Mouse (Mus musculus): ENCODE measurements around the gene Krt86. TPM values are rescaled to one million over a fixed set of nuclear protein-coding genes. Genes with fewer than 3 reads are reported as not detected.

The Krt86 gene
- polyA plus RNA-seq (2014; fragmentation: Nextera tagmentation; extraction: Ambion mirVana) = not detected in 2 replicates

DNA sequence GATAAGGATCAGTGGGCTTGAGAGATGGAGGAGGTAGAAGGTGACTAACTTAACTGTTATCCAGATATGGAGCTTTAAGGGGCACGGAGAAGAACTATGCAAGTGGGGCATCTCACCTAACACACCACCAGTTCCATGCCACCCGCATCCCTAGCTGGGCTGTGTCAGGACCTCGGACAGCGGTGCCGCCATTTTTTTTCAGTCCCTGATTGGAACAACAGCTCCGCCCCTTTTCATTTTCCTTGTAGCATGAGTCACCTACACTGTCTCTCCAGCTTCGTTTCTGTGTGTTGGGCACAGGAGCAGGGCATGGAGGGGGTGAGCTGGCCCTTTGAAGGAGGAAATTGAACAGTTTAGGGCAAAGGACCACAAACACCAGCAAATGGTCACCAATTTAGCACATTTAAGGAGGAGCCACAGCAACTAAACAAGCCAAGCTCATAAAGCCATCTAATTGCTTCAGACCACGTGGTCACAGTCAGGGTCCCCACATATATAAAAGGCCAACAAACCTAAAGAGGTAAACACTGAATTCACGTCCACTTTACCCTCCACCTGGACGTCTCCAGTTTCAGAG is at the start of gene Krt86:
Gene Krt86, plus strand, starts transcription at position 527 of the 577 bp plus-strand sequence.
- Histone ChIP-seq H3K27me3 (replicated peaks; ENCODE audit: control insufficient read depth, insufficient read depth, low read length) (0 out of 2 replicates have a peak, but pooled peaks cover 4% of the 10 kb centered on the region), H3K4me2 (no peak within 1 kb of the TSS), H3K9ac (ENCODE audit: low read depth, low read length) (no peak within 1 kb of the TSS), H3K4me1 (replicated peaks; ENCODE audit: control insufficient read depth, insufficient read depth, low read length) (no peaks in the 10 kb centered on the region), H3K27ac (ENCODE audit: low read depth, low read length) (no peak within 1 kb of the TSS), H3K9me3 (ENCODE audit: control insufficient read depth, low read length) (no peaks in the 10 kb centered on the region), H3K4me3 (ENCODE audit: low read depth, low read length) (no peak within 1 kb of the TSS), H3K36me3 (ENCODE audit: control insufficient read depth, insufficient read depth, low read length) (no peaks in the 10 kb centered on the region)
- no peak for ATAC-seq (replicated peaks; ENCODE audit: low FRiP score)
- DNase-seq (ENCODE audit: low spot score) = peak; percentile 48
- 23% methylated on average over 10 of the region's 10 CpGs for WGBS

DNA sequence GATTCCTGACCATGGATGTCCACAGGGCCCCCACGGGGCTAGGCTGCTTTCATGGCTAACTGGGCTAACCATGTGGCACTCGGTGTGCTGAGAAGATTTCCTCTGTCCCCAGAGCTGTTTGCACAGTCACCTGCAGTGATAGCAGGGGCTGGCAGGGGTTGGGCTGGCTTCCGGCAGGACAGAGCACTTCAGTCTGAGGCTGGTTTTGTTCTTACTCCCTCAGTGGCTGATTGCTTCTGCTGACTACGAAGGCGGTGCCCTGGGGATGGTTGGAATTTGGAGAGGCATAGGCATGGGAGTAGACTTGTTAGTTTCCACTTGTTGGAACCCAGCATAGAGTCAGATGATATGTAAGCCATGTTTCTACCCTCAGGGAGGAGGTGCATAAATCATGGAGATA is 48.4 kb upstream of the Krt86 start:
- Histone ChIP-seq H3K27ac (ENCODE audit: low read depth, low read length) (no peak overlapping the region), H3K36me3 (ENCODE audit: control insufficient read depth, insufficient read depth, low read length) (no peaks in the 10 kb centered on the region), H3K4me2 (no peak overlapping the region), H3K9ac (ENCODE audit: low read depth, low read length) (no peak overlapping the region), H3K9me3 (ENCODE audit: control insufficient read depth, low read length) (no peaks in the 10 kb centered on the region), H3K4me1 (replicated peaks; ENCODE audit: control insufficient read depth, insufficient read depth, low read length) (no peaks in the 10 kb centered on the region), H3K27me3 (replicated peaks; ENCODE audit: control insufficient read depth, insufficient read depth, low read length) (no peaks in the 10 kb centered on the region), H3K4me3 (ENCODE audit: low read depth, low read length) (no peak overlapping the region)
- DNase-seq (ENCODE audit: low spot score) = no peak
- ATAC-seq (replicated peaks; ENCODE audit: low FRiP score) = no peak
- WGBS = 34% methylated on average over 5 of the region's 5 CpGs

DNA sequence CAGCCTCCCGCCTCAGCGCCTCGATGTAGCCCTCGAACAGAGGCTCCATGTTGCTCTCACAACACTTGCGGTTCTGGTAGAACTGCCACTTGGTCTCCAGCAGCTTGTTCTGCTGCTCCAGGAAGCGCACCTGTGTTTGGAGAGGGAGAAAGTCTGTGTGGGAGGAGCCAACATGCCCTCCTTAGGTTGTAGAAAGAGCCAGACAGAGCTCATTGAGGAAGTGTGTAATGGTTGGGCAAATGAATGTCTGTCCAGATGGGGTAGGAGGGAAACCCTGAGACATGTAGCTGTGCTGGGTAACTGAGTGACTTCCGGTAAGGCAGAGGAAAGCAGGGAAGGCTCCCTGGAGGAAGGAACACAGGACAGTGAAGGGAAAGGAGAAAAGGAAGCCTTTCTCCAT is 36.7 kb upstream of the Krt86 start:
- peaks cover 36% of the 10 kb centered on the region for H3K27me3 ChIP-seq (replicated peaks; ENCODE audit: control insufficient read depth, insufficient read depth, low read length)
- no peak overlapping the region for H3K27ac ChIP-seq (ENCODE audit: low read depth, low read length)
- H3K4me3 ChIP-seq (ENCODE audit: low read depth, low read length) = no peak overlapping the region
- H3K4me2 ChIP-seq = no peak overlapping the region
- ATAC-seq (replicated peaks; ENCODE audit: low FRiP score) (no peak), DNase-seq (ENCODE audit: low spot score) (no peak)
- no peaks in the 10 kb centered on the region for H3K36me3 ChIP-seq (ENCODE audit: control insufficient read depth, insufficient read depth, low read length)
- H3K9ac ChIP-seq (ENCODE audit: low read depth, low read length) = no peak overlapping the region
- 75% methylated on average over 7 of the region's 7 CpGs for WGBS
- H3K9me3 ChIP-seq (ENCODE audit: control insufficient read depth, low read length) = no peaks in the 10 kb centered on the region
- H3K4me1 ChIP-seq (replicated peaks; ENCODE audit: control insufficient read depth, insufficient read depth, low read length) = no peaks in the 10 kb centered on the region

DNA sequence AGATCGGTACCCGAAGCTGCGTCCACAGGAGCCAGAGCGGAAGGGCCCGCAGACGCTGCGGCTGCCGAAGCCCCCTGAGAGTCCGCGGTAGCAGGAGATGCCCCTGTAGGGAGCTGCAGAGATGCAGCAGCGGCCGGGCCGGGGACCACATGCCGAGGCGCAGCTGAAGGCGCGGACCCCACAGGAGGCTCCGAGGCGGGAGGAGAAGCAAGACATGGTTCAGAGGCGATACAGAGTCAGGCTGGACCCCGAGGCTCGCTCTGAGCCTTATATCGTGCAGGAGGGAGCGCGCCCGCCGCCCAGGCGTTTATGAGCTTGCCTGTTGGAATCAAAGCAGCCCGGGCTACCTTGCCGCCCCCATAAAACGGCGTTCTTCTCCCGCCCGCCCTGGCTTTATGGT is 34.7 kb upstream of the Krt86 start, which contains the start of gene Krt87:
Gene Krt87, minus strand, starts transcription at position 250 of the 400 bp plus-strand sequence.
- H3K9ac ChIP-seq (ENCODE audit: low read depth, low read length) = no peak within 1 kb of the TSS
- H3K27me3 ChIP-seq (replicated peaks; ENCODE audit: control insufficient read depth, insufficient read depth, low read length) = peaks cover 36% of the 10 kb centered on the region
- no peaks in the 10 kb centered on the region for H3K4me1 ChIP-seq (replicated peaks; ENCODE audit: control insufficient read depth, insufficient read depth, low read length)
- no peak within 1 kb of the TSS for H3K27ac ChIP-seq (ENCODE audit: low read depth, low read length)
- no peak within 1 kb of the TSS for H3K4me3 ChIP-seq (ENCODE audit: low read depth, low read length)
- no peak for ATAC-seq (replicated peaks; ENCODE audit: low FRiP score)
- H3K4me2 ChIP-seq = peak within 1 kb of the TSS; percentile 40
- no peak for DNase-seq (ENCODE audit: low spot score)
- no peaks in the 10 kb centered on the region for H3K36me3 ChIP-seq (ENCODE audit: control insufficient read depth, insufficient read depth, low read length)
- 5% methylated on average over 34 of the region's 34 CpGs for WGBS
- H3K9me3 ChIP-seq (ENCODE audit: control insufficient read depth, low read length) = no peaks in the 10 kb centered on the region

DNA sequence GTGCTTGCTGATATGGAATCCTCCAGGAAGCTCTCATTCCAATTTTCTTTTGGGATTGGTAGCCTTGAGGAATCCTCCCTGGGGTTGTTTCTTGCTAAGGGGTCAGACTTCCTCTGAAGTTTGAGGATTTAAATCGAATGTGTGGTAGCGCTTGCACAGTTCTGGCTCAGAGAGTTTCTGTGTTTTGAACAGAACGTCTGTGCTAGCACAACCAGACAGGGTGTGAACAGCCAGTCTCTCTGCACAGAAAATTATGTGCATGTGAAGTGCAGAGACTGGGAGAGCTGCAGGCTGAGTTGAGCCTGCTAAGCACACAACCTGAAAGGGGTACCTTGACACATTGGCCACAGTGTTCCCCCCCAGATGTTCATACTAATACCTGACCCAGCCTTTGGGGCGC is 32.4 kb upstream of the Krt86 start:
- ATAC-seq (replicated peaks; ENCODE audit: low FRiP score) (no peak), DNase-seq (ENCODE audit: low spot score) (no peak)
- Histone ChIP-seq H3K36me3 (ENCODE audit: control insufficient read depth, insufficient read depth, low read length) (no peaks in the 10 kb centered on the region), H3K9ac (ENCODE audit: low read depth, low read length) (no peak overlapping the region), H3K27me3 (replicated peaks; ENCODE audit: control insufficient read depth, insufficient read depth, low read length) (peaks cover 36% of the 10 kb centered on the region), H3K4me2 (no peak overlapping the region), H3K27ac (ENCODE audit: low read depth, low read length) (no peak overlapping the region), H3K4me1 (replicated peaks; ENCODE audit: control insufficient read depth, insufficient read depth, low read length) (no peaks in the 10 kb centered on the region), H3K9me3 (ENCODE audit: control insufficient read depth, low read length) (no peaks in the 10 kb centered on the region), H3K4me3 (ENCODE audit: low read depth, low read length) (no peak overlapping the region)
- 74% methylated on average over 4 of the region's 4 CpGs for WGBS

DNA sequence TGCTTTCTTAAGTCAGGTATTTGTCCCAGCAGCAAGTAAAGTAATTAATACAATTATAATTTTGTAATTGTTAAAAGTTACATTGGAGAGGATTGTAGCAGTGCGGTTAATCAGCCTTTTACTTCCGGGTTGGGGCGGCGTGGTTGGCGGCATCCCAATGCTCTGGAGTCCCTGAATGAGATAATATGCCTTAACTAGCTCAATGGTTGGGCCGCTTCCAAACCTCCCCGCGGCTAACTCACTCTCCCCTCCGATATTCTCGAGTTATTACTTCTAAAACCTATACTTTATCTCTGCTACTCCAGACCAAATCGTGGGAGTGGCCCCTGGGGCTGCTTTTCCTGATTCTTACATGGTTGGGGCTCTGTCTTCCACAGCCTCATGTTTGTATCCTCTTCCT is 26.7 kb upstream of the Krt86 start:
- DNase-seq (ENCODE audit: low spot score) = no peak
- Histone ChIP-seq H3K27ac (ENCODE audit: low read depth, low read length) (no peak overlapping the region), H3K9ac (ENCODE audit: low read depth, low read length) (no peak overlapping the region), H3K27me3 (replicated peaks; ENCODE audit: control insufficient read depth, insufficient read depth, low read length) (no peaks in the 10 kb centered on the region), H3K36me3 (ENCODE audit: control insufficient read depth, insufficient read depth, low read length) (no peaks in the 10 kb centered on the region), H3K4me2 (no peak overlapping the region), H3K9me3 (ENCODE audit: control insufficient read depth, low read length) (no peaks in the 10 kb centered on the region), H3K4me3 (ENCODE audit: low read depth, low read length) (no peak overlapping the region), H3K4me1 (replicated peaks; ENCODE audit: control insufficient read depth, insufficient read depth, low read length) (no peaks in the 10 kb centered on the region)
- WGBS = 66% methylated on average over 11 of the region's 11 CpGs
- ATAC-seq (replicated peaks; ENCODE audit: low FRiP score) = no peak

DNA sequence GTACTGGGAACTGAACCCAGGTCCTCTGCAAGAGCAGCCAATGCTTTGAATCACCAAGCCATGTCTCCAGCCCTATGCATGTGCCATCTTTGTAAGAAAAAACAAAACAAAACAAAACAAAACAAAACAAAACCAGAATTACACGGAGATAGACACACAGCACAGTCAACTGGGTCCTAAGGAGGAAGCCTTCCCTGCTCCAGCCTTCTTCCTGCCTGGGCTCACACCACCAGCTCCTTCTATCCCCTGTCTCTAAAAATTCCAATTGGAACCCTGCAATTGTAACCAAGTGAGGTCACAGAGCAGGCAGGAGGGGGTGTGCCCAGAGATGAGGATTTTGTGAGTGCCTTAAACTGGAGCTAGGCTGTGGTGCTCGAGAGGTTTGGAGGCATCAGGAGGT is 25.8 kb upstream of the Krt86 start, which contains the start of gene Krt88:
Gene Krt88, plus strand, starts transcription at position 301 of the 400 bp plus-strand sequence.
- H3K4me3 ChIP-seq (ENCODE audit: low read depth, low read length) = no peak within 1 kb of the TSS
- H3K4me2 ChIP-seq = no peak within 1 kb of the TSS
- no peaks in the 10 kb centered on the region for H3K36me3 ChIP-seq (ENCODE audit: control insufficient read depth, insufficient read depth, low read length)
- no peak within 1 kb of the TSS for H3K27ac ChIP-seq (ENCODE audit: low read depth, low read length)
- ATAC-seq (replicated peaks; ENCODE audit: low FRiP score) (no peak), DNase-seq (ENCODE audit: low spot score) (no peak)
- no peaks in the 10 kb centered on the region for H3K9me3 ChIP-seq (ENCODE audit: control insufficient read depth, low read length)
- WGBS = 74% methylated on average over 2 of the region's 2 CpGs
- H3K9ac ChIP-seq (ENCODE audit: low read depth, low read length) = no peak within 1 kb of the TSS
- no peaks in the 10 kb centered on the region for H3K4me1 ChIP-seq (replicated peaks; ENCODE audit: control insufficient read depth, insufficient read depth, low read length)
- H3K27me3 ChIP-seq (replicated peaks; ENCODE audit: control insufficient read depth, insufficient read depth, low read length) = no peaks in the 10 kb centered on the region

DNA sequence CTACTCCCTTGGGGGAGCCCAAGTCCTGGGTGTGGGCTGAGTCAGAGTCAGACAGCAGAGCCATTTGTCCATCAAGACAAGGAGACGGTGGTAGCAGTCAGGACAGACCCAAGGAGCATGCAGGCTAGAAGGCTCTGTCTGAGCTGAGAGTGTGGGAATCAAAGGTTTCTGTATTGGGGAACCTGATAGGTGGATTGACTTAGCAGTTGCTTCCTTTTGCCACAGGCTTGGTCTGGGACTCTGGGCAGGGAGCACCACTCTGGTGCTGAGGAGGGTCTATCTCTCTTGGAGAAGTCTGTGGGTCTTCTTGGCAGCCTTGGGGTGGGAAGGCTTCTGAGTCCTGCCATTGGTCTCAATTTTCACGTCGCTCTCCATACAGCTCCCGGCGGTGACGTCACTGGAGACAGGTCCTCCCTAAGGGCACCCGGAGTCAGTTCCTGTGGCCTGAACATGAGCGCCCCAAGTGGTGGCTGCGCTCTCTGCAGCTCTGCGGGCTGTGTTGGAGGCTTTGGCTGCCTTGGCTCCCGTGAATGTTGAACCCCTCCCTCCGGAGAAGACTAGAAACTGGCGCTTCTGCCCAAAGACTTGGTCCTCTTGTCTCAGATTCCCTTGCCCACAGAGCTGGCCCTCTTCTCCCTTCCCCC is 20.1 kb upstream of the Krt86 start:
- no peaks in the 10 kb centered on the region for H3K36me3 ChIP-seq (ENCODE audit: control insufficient read depth, insufficient read depth, low read length)
- DNase-seq (ENCODE audit: low spot score) (peak; percentile 63), ATAC-seq (replicated peaks; ENCODE audit: low FRiP score) (peak; percentile 74)
- no peak overlapping the region for H3K4me3 ChIP-seq (ENCODE audit: low read depth, low read length)
- no peaks in the 10 kb centered on the region for H3K27me3 ChIP-seq (replicated peaks; ENCODE audit: control insufficient read depth, insufficient read depth, low read length)
- H3K9ac ChIP-seq (ENCODE audit: low read depth, low read length) = no peak overlapping the region
- H3K9me3 ChIP-seq (ENCODE audit: control insufficient read depth, low read length) = no peaks in the 10 kb centered on the region
- WGBS = 6% methylated on average over 13 of the region's 13 CpGs
- peak overlapping the region; percentile 10; the same call in 1 of the 2 replicates for H3K4me2 ChIP-seq
- H3K4me1 ChIP-seq (replicated peaks; ENCODE audit: control insufficient read depth, insufficient read depth, low read length) = no peaks in the 10 kb centered on the region
- no peak overlapping the region for H3K27ac ChIP-seq (ENCODE audit: low read depth, low read length)

DNA sequence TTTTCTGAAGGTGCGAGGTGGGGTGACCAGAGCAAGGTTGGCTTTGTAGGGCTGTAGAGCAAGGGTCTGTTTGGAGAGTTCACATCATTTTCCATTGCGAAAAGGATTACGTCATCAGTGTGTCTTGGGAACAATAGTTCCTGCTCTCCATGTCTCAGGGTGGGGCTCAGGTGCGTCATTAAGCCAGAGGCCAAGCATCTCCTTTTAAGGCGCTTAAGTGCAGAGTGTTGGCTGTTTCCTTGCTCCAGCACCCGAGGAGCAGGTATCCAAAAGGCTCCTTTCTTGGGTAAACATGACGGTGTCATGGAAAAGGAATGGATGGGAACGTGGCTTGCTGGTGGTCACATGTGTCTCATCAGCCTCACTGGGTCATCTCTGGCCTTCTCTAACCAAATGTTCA is 18.5 kb upstream of the Krt86 start:
- Histone ChIP-seq H3K9ac (ENCODE audit: low read depth, low read length) (no peak overlapping the region), H3K27me3 (replicated peaks; ENCODE audit: control insufficient read depth, insufficient read depth, low read length) (no peaks in the 10 kb centered on the region), H3K4me3 (ENCODE audit: low read depth, low read length) (no peak overlapping the region), H3K4me1 (replicated peaks; ENCODE audit: control insufficient read depth, insufficient read depth, low read length) (no peaks in the 10 kb centered on the region), H3K36me3 (ENCODE audit: control insufficient read depth, insufficient read depth, low read length) (no peaks in the 10 kb centered on the region), H3K9me3 (ENCODE audit: control insufficient read depth, low read length) (no peaks in the 10 kb centered on the region), H3K4me2 (no peak overlapping the region), H3K27ac (ENCODE audit: low read depth, low read length) (no peak overlapping the region)
- DNase-seq (ENCODE audit: low spot score) (no peak), ATAC-seq (replicated peaks; ENCODE audit: low FRiP score) (no peak)
- WGBS = 84% methylated on average over 8 of the region's 8 CpGs

Measured in liver, embryonic 11.5 days (tissue).